13 mouse cellular contexts compared by ENCODE assay signal in genomic region chr10:127527481-127527880, GRCm38 (mm10). TPM values are rescaled to one million over a fixed set of nuclear protein-coding genes. Genes with fewer than 3 reads are reported as not detected.
DNase-seq lines count a peak whose midpoint lies in the region; ATAC-seq lines count a peak whose summit lies in the region.
"Had no signal": no experiment of that assay in that cellular context is flagged by ENCODE, and none has a peak within 500 bp of the region (broad histone marks: within the 10 kb centered on the region; RNA-seq: fewer than 3 reads in every experiment).

No protein-coding gene starts in this region.

- H3K36me3 ChIP-seq in kidney, embryonic 15.5 days, result no peaks in the 10 kb centered on the region
- no peaks in the 10 kb centered on the region for H3K36me3 ChIP-seq in forebrain, embryonic 16.5 days (ENCODE audit: control insufficient read depth, insufficient read depth)
- no peaks in the 10 kb centered on the region for H3K36me3 ChIP-seq in neural tube, embryonic 15.5 days
- H3K36me3 ChIP-seq: embryonic facial prominence, embryonic 13.5 days had no signal

- no peak overlapping the region for H3K4me3 ChIP-seq in kidney, embryonic 15.5 days (replicated peaks)
- no peak overlapping the region for H3K4me3 ChIP-seq in forebrain, embryonic 16.5 days (replicated peaks; ENCODE audit: low read length)
- H3K4me3 ChIP-seq in neural tube, embryonic 15.5 days (replicated peaks), result peak overlapping the region; percentile 7; the same call in 1 of the 2 replicates

- 0 out of 2 replicates have a peak, but pooled peaks have one; percentile 9 for ATAC-seq in kidney, embryonic 15.5 days (replicated peaks; ENCODE audit: low FRiP score)
- ATAC-seq in forebrain, embryonic 16.5 days, result peak; percentile 25; the same call in 1 of the 2 replicates
- peak; percentile 16; the same call in 1 of the 2 replicates for ATAC-seq in megakaryocyte progenitor cell, adult 5-6 weeks (replicated peaks; ENCODE audit: poor library complexity)
- ATAC-seq in neural tube, embryonic 15.5 days (ENCODE audit: low FRiP score), result peak; percentile 3; the same call in 1 of the 2 replicates

- peaks cover 98% of the 10 kb centered on the region for H3K27me3 ChIP-seq in kidney, embryonic 15.5 days
- H3K27me3 ChIP-seq in forebrain, embryonic 16.5 days (replicated peaks; ENCODE audit: control insufficient read depth, insufficient read depth, low read length), result peaks cover 54% of the 10 kb centered on the region
- H3K27me3 ChIP-seq in neural tube, embryonic 15.5 days (replicated peaks), result peaks cover 5% of the 10 kb centered on the region; the same call in 1 of the 2 replicates

- H3K4me1 ChIP-seq in kidney, embryonic 15.5 days, result peaks cover 60% of the 10 kb centered on the region
- H3K4me1 ChIP-seq in forebrain, embryonic 16.5 days (replicated peaks; ENCODE audit: control insufficient read depth, insufficient read depth, low read length), result peaks cover 48% of the 10 kb centered on the region
- H3K4me1 ChIP-seq in neural tube, embryonic 15.5 days, result peaks cover 83% of the 10 kb centered on the region

- no peak overlapping the region for H3K9ac ChIP-seq in kidney, embryonic 15.5 days
- no peak overlapping the region; the same call in 1 of the 2 replicates for H3K9ac ChIP-seq in forebrain, embryonic 16.5 days (replicated peaks; ENCODE audit: low read depth, low read length)
- peak overlapping the region; percentile 31 for H3K9ac ChIP-seq in neural tube, embryonic 15.5 days (replicated peaks)
- H3K9ac ChIP-seq: embryonic facial prominence, embryonic 13.5 days had no signal

- no peaks in the 10 kb centered on the region for H3K9me3 ChIP-seq in kidney, embryonic 15.5 days (replicated peaks)
- no peaks in the 10 kb centered on the region for H3K9me3 ChIP-seq in forebrain, embryonic 16.5 days (ENCODE audit: control insufficient read depth, low read length)
- no peaks in the 10 kb centered on the region for H3K9me3 ChIP-seq in neural tube, embryonic 15.5 days (replicated peaks)
- H3K9me3 ChIP-seq: embryonic facial prominence, embryonic 13.5 days had no signal

- DNase-seq in kidney, postnatal 10 days, result no peak
- DNase-seq in layer of hippocampus, adult 8-10 months (ENCODE audit: low spot score in 2 of 2), result no peak
- no peak for DNase-seq in cerebellum, postnatal 4 days (ENCODE audit: low spot score in 2 of 2)
- no peak for DNase-seq in layer of hippocampus, adult 11-12 months (ENCODE audit: low spot score)
- DNase-seq: gastrocnemius, postnatal 10 days; heart, postnatal 14 days; liver had no signal

- WGBS in kidney, embryonic 15.5 days, result 2% methylated on average over 17 of the region's 17 CpGs
- 6% methylated on average over 17 of the region's 17 CpGs for WGBS in forebrain, embryonic 16.5 days
- WGBS in neural tube, embryonic 15.5 days, result 2% methylated on average over 17 of the region's 17 CpGs

- no peak overlapping the region for H3K4me2 ChIP-seq in kidney, embryonic 15.5 days
- H3K4me2 ChIP-seq in forebrain, embryonic 16.5 days (ENCODE audit: low read length), result 0 out of 2 replicates have a peak overlapping the region, but pooled peaks have one; percentile 15
- peak overlapping the region; percentile 94 for H3K4me2 ChIP-seq in neural tube, embryonic 15.5 days

- no peak overlapping the region for H3K27ac ChIP-seq in kidney, embryonic 15.5 days
- no peak overlapping the region for H3K27ac ChIP-seq in forebrain, embryonic 16.5 days (ENCODE audit: low read length)
- H3K27ac ChIP-seq in neural tube, embryonic 15.5 days (replicated peaks), result peak overlapping the region; percentile 70
- H3K27ac ChIP-seq: embryonic facial prominence, embryonic 13.5 days; macrophage had no signal

RNA-seq across cellular contexts. Expression of gene Shmt2, which starts 5.2 kb away (rescaled TPM):
- polyA plus RNA-seq in kidney, embryonic 15.5 days (2015; fragmentation: Nextera tagmentation; extraction: Ambion mirVana), result 99.8 and 111 TPM in 2 replicates
- 78.9 and 80.4 TPM in 2 replicates for polyA plus RNA-seq in forebrain, embryonic 16.5 days (2015; fragmentation: Nextera tagmentation; extraction: Ambion mirVana)
- 91.3 and 92.6 TPM in 2 replicates for total RNA-seq in megakaryocyte progenitor cell, adult 5-6 weeks (2015)
- total RNA-seq in megakaryocyte progenitor cell, adult 5-6 weeks (2017), result 95.8 and 100 TPM in 2 replicates
- polyA plus RNA-seq in neural tube, embryonic 15.5 days (2015; fragmentation: Nextera tagmentation; extraction: Ambion mirVana), result 50.4 and 69.9 TPM in 2 replicates
- 10 to 100 TPM; 21.7 to 31.3 (median 29.1) TPM for total RNA-seq in layer of hippocampus, adult 8-10 months (2022)

RNA-seq across cellular contexts. Expression of gene Nxph4, which starts 6.9 kb away (rescaled TPM):
- 1.7 and 3.3 TPM in 2 replicates for polyA plus RNA-seq in kidney, embryonic 15.5 days (2015; fragmentation: Nextera tagmentation; extraction: Ambion mirVana)
- polyA plus RNA-seq in forebrain, embryonic 16.5 days (2015; fragmentation: Nextera tagmentation; extraction: Ambion mirVana), result 32.5 and 36.0 TPM in 2 replicates
- not detected in 2 replicates for total RNA-seq in megakaryocyte progenitor cell, adult 5-6 weeks (2015)
- not detected in 2 replicates for total RNA-seq in megakaryocyte progenitor cell, adult 5-6 weeks (2017)
- polyA plus RNA-seq in neural tube, embryonic 15.5 days (2015; fragmentation: Nextera tagmentation; extraction: Ambion mirVana), result 80.4 and 102 TPM in 2 replicates
- total RNA-seq in layer of hippocampus, adult 8-10 months (2022), result 1 to 10 TPM; 1.9 to 2.7 (median 2.3) TPM
- polyA plus RNA-seq: macrophage had no signal

RNA-seq across cellular contexts. Expression of gene Ndufa4l2, which starts 12.7 kb away (rescaled TPM):
- polyA plus RNA-seq in kidney, embryonic 15.5 days (2015; fragmentation: Nextera tagmentation; extraction: Ambion mirVana), result 51.2 and 72.2 TPM in 2 replicates
- 17.6 and 21.3 TPM in 2 replicates for polyA plus RNA-seq in forebrain, embryonic 16.5 days (2015; fragmentation: Nextera tagmentation; extraction: Ambion mirVana)
- not detected in 2 replicates for total RNA-seq in megakaryocyte progenitor cell, adult 5-6 weeks (2015)
- not detected in 2 replicates for total RNA-seq in megakaryocyte progenitor cell, adult 5-6 weeks (2017)
- 17.8 and 22.5 TPM in 2 replicates for polyA plus RNA-seq in neural tube, embryonic 15.5 days (2015; fragmentation: Nextera tagmentation; extraction: Ambion mirVana)
- total RNA-seq in layer of hippocampus, adult 8-10 months (2022), result 1 to 10 TPM; 2.9 to 4.4 (median 3.6) TPM
- polyA plus RNA-seq: macrophage had no signal

RNA-seq across cellular contexts. Expression of gene Stac3, which starts 26.0 kb away (rescaled TPM):
- 2.4 and 4.2 TPM in 2 replicates for polyA plus RNA-seq in kidney, embryonic 15.5 days (2015; fragmentation: Nextera tagmentation; extraction: Ambion mirVana)
- polyA plus RNA-seq in forebrain, embryonic 16.5 days (2015; fragmentation: Nextera tagmentation; extraction: Ambion mirVana), result 0.98 and 1.8 TPM in 2 replicates
- total RNA-seq in megakaryocyte progenitor cell, adult 5-6 weeks (2015), result 0.20 and 0.25 TPM in 2 replicates
- 1.1 TPM in 1 of 2 replicates, not detected in the other for total RNA-seq in megakaryocyte progenitor cell, adult 5-6 weeks (2017)
- polyA plus RNA-seq in neural tube, embryonic 15.5 days (2015; fragmentation: Nextera tagmentation; extraction: Ambion mirVana), result 1.9 and 2.9 TPM in 2 replicates
- total RNA-seq in layer of hippocampus, adult 8-10 months (2022), result 1 to 10 TPM; 2.1 to 3.5 (median 2.8) TPM
